Comparison of ENCODE assay signal across 8 mouse cellular contexts in the genomic region with DNA sequence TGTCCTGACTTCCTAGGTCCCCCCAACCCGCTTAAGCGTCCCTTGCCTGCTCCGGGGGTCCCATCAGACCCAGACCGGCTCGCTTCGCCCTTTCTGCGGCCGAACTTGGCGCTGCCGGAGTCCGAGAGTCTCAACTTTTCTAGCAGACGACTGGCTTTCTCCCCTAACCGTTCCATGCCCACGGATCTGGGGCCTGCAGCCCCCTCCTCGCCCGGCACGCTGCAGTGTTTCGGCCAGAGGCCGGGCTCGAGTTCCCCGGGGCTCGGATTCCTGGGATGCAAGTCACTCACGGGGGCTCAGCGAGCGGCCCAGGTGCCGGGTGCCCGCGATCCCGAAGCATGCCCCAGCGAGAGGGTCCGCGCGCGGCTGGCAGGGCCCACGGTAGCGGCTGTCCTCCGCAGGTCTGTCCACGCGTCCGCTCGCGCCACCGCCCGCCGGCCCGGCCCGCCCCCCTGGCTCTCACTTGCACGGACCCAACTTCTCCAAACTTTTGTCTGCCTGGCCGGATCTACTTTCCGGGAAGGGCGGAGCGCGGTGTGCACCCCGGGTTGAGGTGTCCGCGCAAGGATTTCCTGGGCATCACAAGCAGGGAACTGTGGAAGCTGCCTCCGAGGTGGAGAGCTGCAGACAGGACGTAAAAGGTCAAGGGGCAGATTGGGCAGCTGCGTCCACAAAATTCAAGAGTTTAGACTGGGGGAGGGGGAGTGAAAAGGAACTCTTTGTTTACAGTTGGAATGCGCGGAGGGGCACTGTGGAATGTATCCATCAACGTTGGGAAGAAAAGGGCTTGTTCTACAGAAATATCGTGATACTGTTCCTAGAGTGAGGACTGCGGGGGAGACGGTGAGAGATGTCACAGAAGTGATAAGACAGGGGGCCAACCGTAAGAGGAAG. TPM values are rescaled to one million over a fixed set of nuclear protein-coding genes. Genes with fewer than 3 reads are reported as not detected.
DNase-seq lines count a peak whose midpoint lies in the region; ATAC-seq lines count a peak whose summit lies in the region.

Ajuba (minus strand) TSS at position 470 of the 894 bp plus-strand sequence.

- no peaks in the 10 kb centered on the region for H3K27me3 ChIP-seq in midbrain, embryonic 10.5 days (ENCODE audit: low read depth, poor library complexity, severe bottlenecking)

- under 1% methylated on average over 66 of the region's 66 CpGs for WGBS in midbrain, embryonic 10.5 days

- H3K27ac ChIP-seq in midbrain, embryonic 10.5 days (replicated peaks), result peak within 1 kb of the TSS; percentile 99

- peak within 1 kb of the TSS; percentile 100 for H3K4me3 ChIP-seq in midbrain, embryonic 10.5 days

- H3K9me3 ChIP-seq in midbrain, embryonic 10.5 days (replicated peaks), result no peaks in the 10 kb centered on the region

- peaks cover 66% of the 10 kb centered on the region for H3K4me1 ChIP-seq in midbrain, embryonic 10.5 days

- intact Hi-C loops in gastrocnemius, postnatal 36 days (cut with DNase I), result no loop called here
- intact Hi-C loops in left cerebral cortex, postnatal 4 days (cut with DNase I), result no loop called here

- H3K36me3 ChIP-seq in midbrain, embryonic 10.5 days, result peaks cover 22% of the 10 kb centered on the region

- DNase-seq in adrenal gland, adult (ENCODE audit: inconsistent age in 2 of 2, low spot score in 1 of 2), result peak; percentile 93 to 97
- DNase-seq in embryo, embryonic 11 days, result peak; percentile 95
- DNase-seq in gastrocnemius, postnatal 36 days, result peak; percentile 84 to 87
- peak; percentile 82 for DNase-seq in left cerebral cortex, postnatal 4 days
- DNase-seq in midbrain, embryonic 10.5 days (ENCODE audit: low spot score), result peak; percentile 95
- DNase-seq in right cerebral cortex, postnatal 4 days, result peak; percentile 67

- ATAC-seq in inflammation-experienced regulatory T-cells, adult 6 months, result peak; percentile 33
- ATAC-seq in activated CD4-positive, CD25-positive, alpha-beta regulatory T cell, adult 4 months, result no peak

RNA-seq across cellular contexts. Expression of gene Ajuba, which starts in this region (rescaled TPM):
- 1 to 10 TPM; 1.8 to 2.1 TPM for total RNA-seq in gastrocnemius, postnatal 36 days (2021)
- under 1 TPM; 0.10 to 0.25 (median 0.15) TPM for polyA plus RNA-seq in inflammation-experienced regulatory T-cells, adult 6 months (2017; shearing (Covaris generic))
- total RNA-seq in left cerebral cortex, postnatal 4 days (2021), result 1 to 10 TPM; 4.2 TPM
- polyA plus RNA-seq in midbrain, embryonic 10.5 days (2016; fragmentation: Nextera tagmentation; extraction: Ambion mirVana), result 66.6 and 88.8 TPM in 2 replicates
- under 1 TPM in 1 of 2 experiments, not detected in 1; 0.20 TPM for polyA plus RNA-seq in activated CD4-positive, CD25-positive, alpha-beta regulatory T cell, adult 4 months (2017; shearing (Covaris generic))

Comparison
In these comparisons a context has a peak if more than half of its experiments do, and no peak if none do; other contexts are left out.
1. RNA of gene Ajuba (polyA plus RNA-seq): 66.6 to 88.8 TPM in midbrain, embryonic 10.5 days; 0.20 TPM in activated CD4-positive, CD25-positive, alpha-beta regulatory T cell, adult 4 months and 0.10 to 0.25 TPM in inflammation-experienced regulatory T-cells, adult 6 months; every median in the first group is over 10 times any median in the second.
2. Peak in ATAC-seq in inflammation-experienced regulatory T-cells, adult 6 months; RNA of the gene not detected or under 1 TPM.
3. Peak in every context shown above with its lines, with median percentiles within 50 percentile points of each other: DNase-seq.